Mouse (Mus musculus) heart, adult 8-10 months (tissue): ENCODE data around the gene Prr22. TPM values are rescaled to one million over a fixed set of nuclear protein-coding genes. Genes with fewer than 3 reads are reported as not detected.

Experiments used
- DNase-seq: peaks from one replicate; pipeline ENCODE4 v3.0.0; 2022; ENCODE audit warnings: low spot score
- total RNA-seq, 4 experiments: library from RNA; stranded (reverse); gene quantifications; 2 replicates each; pipeline ENCODE4 v1.2.4; 2022

Prr22 gene
- total RNA-seq, 4 experiments from 2014 or later = 0.31 to 0.60 (median 0.43) TPM

DNA sequence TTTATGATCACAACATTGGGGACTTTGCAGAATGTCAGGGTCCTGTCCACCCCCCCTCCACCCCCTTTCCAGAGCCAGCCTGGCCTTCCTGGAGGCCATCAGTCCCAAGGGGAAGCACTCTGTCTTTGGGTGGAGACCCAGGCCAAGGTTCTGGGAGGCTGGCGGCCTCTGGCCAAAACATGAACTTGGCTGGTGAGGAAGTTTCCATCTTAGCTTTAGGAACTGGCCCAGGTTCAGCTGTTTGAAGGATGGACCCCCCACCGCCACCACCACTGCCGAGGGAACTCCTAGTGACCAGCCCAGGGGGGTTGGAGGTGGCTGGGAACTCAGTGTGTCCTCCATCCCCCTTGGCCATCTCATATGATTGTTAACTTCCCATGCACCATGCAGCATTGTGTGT lies 9.0 kb upstream of the Prr22 start:
- DNase-seq = no peak

DNA sequence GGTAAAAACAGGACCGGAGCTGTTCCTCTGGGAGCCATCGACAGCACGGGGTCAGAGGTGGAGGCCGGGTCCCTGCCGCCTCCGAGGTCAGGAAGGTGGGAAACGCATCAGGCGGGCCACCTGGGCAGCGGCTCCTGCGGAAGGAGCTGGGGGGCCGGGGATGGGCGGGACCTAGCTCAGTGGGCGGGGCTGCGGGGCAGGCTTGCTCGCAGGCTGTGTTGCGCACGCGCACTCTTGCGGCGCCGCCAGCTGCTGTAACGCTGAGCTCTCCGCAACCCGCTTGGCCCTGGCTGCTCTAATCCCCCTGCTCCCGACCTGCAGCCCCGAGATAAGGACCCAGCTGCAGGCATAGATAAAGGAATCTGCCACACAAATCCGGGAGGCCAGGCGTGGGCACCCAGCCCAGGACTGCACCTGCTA lies 8.0 kb upstream of the Prr22 start:
- peak; percentile 80 for DNase-seq

GRCm38 (mm10) chr17:56762769-56763731 lies 7.0 kb upstream of the Prr22 start:
- DNase-seq = peak; percentile 70

DNA sequence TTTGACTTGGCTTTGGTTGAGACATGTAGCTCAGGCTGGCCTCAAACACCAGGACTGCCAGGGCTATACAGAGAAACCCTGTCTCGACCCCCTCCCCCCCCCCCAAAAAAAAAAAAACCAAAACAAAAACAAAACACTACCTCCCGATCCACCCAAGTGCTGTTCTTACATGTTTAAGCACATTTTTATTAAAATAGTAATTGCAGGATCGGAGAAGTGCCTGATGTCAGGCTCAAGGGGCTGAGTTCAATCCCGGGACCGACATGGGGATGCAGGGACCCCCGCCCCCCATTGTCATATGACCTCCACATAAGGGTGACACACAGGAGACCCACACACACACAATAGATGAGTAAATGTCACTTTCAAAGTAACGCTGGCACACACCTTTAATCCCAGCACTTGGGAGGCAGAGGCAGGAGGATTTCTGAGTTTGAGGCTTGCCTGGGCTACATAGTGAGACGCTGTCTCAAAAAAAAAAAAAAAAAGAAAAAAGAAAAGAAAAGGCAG lies 6.3 kb upstream of the Prr22 start:
- no peak for DNase-seq

GRCm38 (mm10) chr17:56764474-56765354 lies 5.3 kb upstream of the Prr22 start, which contains the start of gene Dus3l:
TSS of gene Dus3l (plus strand) at chr17:56764757.
- DNase-seq = peak; percentile 89

- no peak for DNase-seq
Measured at GRCm38 (mm10) chr17:56765431-56765830, 4.6 kb upstream of the Prr22 start.

GRCm38 (mm10) chr17:56766631-56767405 lies 3.2 kb upstream of the Prr22 start:
- DNase-seq = no peak

DNA sequence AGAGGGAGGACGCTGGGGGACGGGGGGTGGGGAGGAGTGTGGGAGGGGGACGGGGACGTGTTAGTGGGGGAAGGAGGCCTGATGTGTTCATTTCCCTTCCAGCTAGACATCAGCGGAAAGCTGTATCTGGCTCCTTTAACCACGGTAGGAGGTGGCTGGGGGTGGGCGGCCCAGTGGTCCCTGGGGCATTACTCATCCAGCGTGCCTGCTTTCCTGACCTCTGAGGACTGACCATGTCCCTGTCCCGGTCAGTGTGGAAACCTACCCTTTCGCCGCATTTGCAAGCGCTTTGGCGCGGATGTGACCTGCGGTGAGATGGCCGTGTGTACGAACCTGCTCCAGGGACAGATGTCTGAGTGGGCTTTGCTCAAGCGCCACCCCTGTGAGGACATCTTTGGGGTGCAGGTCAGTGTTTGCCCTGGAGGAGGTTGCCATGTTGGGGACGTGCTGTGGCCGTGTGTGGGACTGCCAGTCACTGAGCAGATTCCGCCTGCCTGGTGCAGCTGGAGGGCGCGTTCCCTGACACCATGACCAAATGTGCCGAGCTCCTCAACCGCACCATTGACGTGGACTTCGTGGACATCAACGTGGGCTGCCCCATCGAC lies 2.4 kb upstream of the Prr22 start:
- DNase-seq = no peak

DNA sequence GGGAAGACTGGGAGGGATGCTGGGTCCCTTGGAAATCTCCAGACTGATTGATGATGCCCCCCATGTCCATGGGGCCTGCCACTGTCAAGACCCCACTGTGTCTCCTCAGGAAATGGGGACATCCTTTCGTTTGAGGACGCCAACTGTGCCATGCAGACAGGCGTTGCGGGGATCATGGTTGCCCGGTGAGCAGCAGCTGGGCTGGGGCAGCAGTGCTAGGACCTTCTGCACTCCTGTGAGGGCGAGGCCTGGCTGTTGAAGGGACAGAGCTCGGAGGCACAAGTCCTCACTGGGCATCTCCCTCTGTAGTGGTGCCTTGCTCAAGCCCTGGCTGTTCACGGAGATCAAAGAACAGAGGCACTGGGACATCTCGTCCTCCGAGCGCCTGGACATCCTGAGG lies 1.1 kb upstream of the Prr22 start:
- no peak for DNase-seq

DNA sequence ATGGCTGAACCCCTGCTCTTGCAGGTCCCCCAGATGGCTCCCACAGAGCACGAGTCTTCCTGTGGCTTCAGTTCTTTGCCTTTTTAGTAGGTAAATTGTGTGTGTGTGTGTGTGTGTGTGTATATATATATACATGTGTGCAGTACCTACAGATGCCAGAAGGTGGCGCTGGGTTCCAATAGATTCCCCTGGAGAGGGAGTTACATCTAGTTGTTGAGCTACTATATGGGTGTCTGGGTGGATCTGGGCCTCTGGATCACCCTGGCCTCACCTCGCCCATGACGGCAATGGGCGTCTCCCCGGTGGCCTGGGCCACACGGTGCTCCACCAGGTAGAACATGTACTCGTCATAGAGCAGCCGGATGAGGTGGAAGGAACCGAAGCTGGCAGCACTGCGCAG lies 7.5 kb downstream of the Prr22 start:
- DNase-seq = no peak

DNA sequence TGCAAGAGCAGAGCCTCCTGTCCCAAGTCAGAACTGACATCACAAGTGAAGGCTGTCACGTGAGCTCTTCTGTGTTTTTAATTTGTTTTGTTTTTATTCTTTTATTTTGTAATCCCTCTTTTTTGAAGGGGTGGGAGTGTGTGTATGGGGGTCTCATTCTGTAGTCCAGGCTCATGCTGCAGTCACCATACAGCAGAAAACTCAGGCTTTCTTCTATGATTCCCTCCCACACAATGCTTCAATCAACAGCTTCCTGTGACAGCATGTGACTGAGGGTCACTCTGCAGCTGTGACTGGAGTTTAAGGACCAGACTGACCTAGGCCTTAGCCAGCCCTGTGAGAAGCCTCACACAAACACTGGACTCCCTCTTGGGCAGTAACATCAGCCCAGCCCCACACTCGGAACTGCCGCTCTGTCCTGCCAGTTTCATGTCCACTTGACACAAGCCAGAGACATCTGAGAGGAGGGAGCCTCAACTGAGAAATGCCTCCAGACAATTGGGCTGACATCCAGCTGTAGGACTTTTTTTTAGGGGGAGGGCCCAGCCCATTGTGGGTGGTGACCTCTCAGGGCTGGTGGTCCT lies 8.8 kb downstream of the Prr22 start:
- DNase-seq = no peak

- no peak for DNase-seq
Measured at GRCm38 (mm10) chr17:56780291-56780978, 10.4 kb downstream of the Prr22 start.

DNA sequence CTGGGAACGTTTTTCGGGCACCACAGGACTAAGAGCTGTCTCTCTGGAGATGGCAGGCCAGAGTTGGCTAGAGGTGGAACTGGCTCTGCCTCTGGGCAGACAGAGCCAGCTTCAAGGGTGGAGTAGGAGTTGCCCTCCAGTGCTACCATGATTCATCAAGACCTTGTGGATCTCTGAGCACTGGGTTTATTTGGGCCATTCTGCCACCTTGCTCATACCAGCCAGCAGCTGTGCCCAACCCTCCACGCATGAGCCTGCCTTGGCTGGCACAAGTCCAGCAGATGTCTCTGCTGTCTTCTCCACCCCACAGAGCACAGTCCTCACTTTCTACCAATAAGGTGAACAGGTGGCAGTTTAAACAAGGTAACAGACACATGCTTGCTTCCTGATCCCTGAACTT lies 18.8 kb downstream of the Prr22 start:
- no peak for DNase-seq

DNA sequence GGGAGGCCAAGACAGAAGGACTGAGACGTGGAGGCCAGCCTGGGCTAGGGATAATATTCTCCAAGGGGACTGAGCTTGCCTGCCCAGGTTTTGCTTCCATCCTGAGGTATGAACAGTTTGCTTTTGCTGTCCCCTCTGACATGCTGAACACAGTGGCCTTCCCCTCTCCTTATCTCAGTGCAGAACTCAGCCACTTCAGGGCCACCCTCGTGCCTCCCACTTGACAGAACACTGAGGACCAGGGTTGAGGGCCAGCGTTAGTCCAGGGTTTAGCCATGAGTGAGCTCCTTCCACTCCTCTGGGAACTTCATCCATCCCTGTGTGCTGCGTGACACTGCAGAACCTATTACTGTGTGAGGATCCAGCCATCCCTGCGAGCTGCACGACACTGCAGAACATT lies 19.2 kb downstream of the Prr22 start:
- DNase-seq = no peak

- DNase-seq = no peak
Measured at GRCm38 (mm10) chr17:56792588-56792987, 22.5 kb downstream of the Prr22 start.

GRCm38 (mm10) chr17:56793614-56794319 lies 23.7 kb downstream of the Prr22 start:
- no peak for DNase-seq

DNA sequence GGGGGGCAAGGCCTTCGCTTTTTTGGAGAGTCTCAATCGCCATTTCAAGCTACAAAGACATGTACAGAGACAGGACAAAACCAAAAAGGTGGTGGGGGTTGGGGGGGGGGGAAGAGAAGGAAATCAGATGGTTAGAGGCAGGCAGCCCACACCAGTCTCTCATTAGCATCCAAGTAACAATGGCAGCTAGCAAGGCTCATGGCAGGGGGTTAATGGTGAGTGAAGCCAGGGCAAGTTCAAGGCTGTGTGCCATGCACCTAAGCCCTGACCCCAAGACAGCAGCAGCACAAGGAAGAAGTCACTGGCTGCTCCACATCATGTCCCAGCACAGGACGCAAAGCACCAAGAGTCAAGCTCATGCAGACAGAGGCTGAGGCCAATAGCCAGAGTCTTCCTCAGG lies 29.2 kb downstream of the Prr22 start:
- no peak for DNase-seq

GRCm38 (mm10) chr17:56802065-56802464 lies 32.0 kb downstream of the Prr22 start:
- no peak for DNase-seq

- no peak for DNase-seq
Measured at GRCm38 (mm10) chr17:56804952-56805351, 34.9 kb downstream of the Prr22 start.
